Mouse (Mus musculus): ENCODE results near the gene Rxfp2.

GRCm38 (mm10) chr5:150071738-150072137, 53.3 kb downstream of the Rxfp2 start:
- TF ChIP-seq CTCF (IDR thresholded peaks at IDR 0.05; ENCODE audit: control insufficient read depth, insufficient read depth, insufficient read length) (no peak), USF1 (IDR thresholded peaks at IDR 0.05; ENCODE audit: low read depth) (no peak), MAX (IDR thresholded peaks at IDR 0.05) (no peak), FOSL1 (IDR thresholded peaks at IDR 0.05; ENCODE audit: insufficient read depth, low read length, poor library complexity, severe bottlenecking) (no peak)

Data from C2C12 (cell line).